Mouse (Mus musculus) neural tube, embryonic 14.5 days (tissue): ENCODE results near the gene Nav1. TPM values are rescaled to one million over a fixed set of nuclear protein-coding genes. Genes with fewer than 3 reads are reported as not detected.

Experiments
- ATAC-seq: fragments of 200-750 bp; cut with Nextera tagmentation; 2 replicates; pipeline ENCODE4 v1.8.0; 2017; ENCODE audit warnings: low read depth, mild to moderate bottlenecking, moderate TSS enrichment, moderate library complexity
- H3K27ac ChIP-seq: fragments of 300-500 bp; sonication (generic); 2 replicates; pipeline ENCODE4 v1.5.1; 2014; ENCODE audit warnings: low read depth, mild to moderate bottlenecking, control low read depth, low read length, moderate library complexity, mixed read lengths
- H3K27me3 ChIP-seq: fragments of 300-500 bp; sonication (generic); 2 replicates; pipeline ENCODE4 v1.6.1; 2014; ENCODE audit warnings: low read length; ENCODE audit not compliant: control insufficient read depth, insufficient read depth
- H3K36me3 ChIP-seq: fragments of 300-500 bp; sonication (generic); 2 replicates; pipeline ENCODE4 v1.6.1; 2014; ENCODE audit warnings: low read length, mixed read lengths; ENCODE audit not compliant: control insufficient read depth, insufficient read depth
- H3K4me1 ChIP-seq: fragments of 300-500 bp; sonication (generic); 2 replicates; pipeline ENCODE4 v1.6.1; 2014; ENCODE audit warnings: low read length; ENCODE audit not compliant: control insufficient read depth, insufficient read depth
- H3K4me2 ChIP-seq: fragments of 300-500 bp; sonication (generic); 2 replicates; pipeline ENCODE4 v1.6.1; 2014; ENCODE audit warnings: mild to moderate bottlenecking, low read depth, low read length, control low read depth
- H3K4me3 ChIP-seq: fragments of 300-500 bp; sonication (generic); 2 replicates; pipeline ENCODE4 v1.5.1; 2014; ENCODE audit warnings: low read depth, low read length, control low read depth, mixed read lengths
- H3K9ac ChIP-seq: fragments of 300-500 bp; sonication (generic); replicated peaks from 2 replicates; pipeline ENCODE4 v1.6.1; 2014; ENCODE audit warnings: low read depth, mild to moderate bottlenecking, control low read depth, low read length, mixed read lengths
- H3K9me3 ChIP-seq: fragments of 300-500 bp; sonication (generic); 2 replicates; pipeline ENCODE4 v1.6.1; 2016; ENCODE audit warnings: low read length; ENCODE audit not compliant: control insufficient read depth
- WGBS: fragments of 180-500 bp; shearing (Covaris S2); extraction: QIAGEN DNeasy Blood & Tissue Kit; methylation state at CpG from one replicate; pipeline ENCODE4 v1.1.7; 2014; 5-methylcytosine and 5-hydroxymethylcytosine counted together
- polyA plus RNA-seq: library from polyadenylated mRNA; unstranded; fragments of >200 nt; fragmentation: Nextera tagmentation; extraction: Ambion mirVana; gene quantifications from 2 replicates; pipeline ENCODE4 v1.2.1, GENCODE M21; 2014

The Nav1 gene
- polyA plus RNA-seq, 1 experiment from 2014 or later, result 64.9 TPM

- H3K9me3 ChIP-seq, result no peaks in the 10 kb centered on the region
- H3K27me3 ChIP-seq, result no peaks in the 10 kb centered on the region
- WGBS, result 88% methylated on average over 7 of the region's 7 CpGs
- H3K4me2 ChIP-seq, result no peak overlapping the region
- no peak overlapping the region for H3K27ac ChIP-seq
- peaks cover 6% of the 10 kb centered on the region; the same call in 1 of the 2 replicates for H3K4me1 ChIP-seq
- ATAC-seq, result no peak
- H3K36me3 ChIP-seq, result peaks cover 11% of the 10 kb centered on the region
- H3K4me3 ChIP-seq, result no peak overlapping the region
- no peak overlapping the region for H3K9ac ChIP-seq
These were observed 70.3 kb downstream of the Nav1 start for GRCm38 (mm10) chr1:135536822-135537221.

- no peak overlapping the region for H3K9ac ChIP-seq
- H3K9me3 ChIP-seq, result no peaks in the 10 kb centered on the region
- H3K4me2 ChIP-seq, result no peak overlapping the region
- 72% methylated on average over 2 of the region's 2 CpGs for WGBS
- ATAC-seq, result no peak
- H3K4me1 ChIP-seq, result peaks cover 6% of the 10 kb centered on the region; the same call in 1 of the 2 replicates
- no peak overlapping the region for H3K27ac ChIP-seq
- H3K4me3 ChIP-seq, result no peak overlapping the region
- H3K36me3 ChIP-seq, result peaks cover 11% of the 10 kb centered on the region
- no peaks in the 10 kb centered on the region for H3K27me3 ChIP-seq
These were observed 70.8 kb downstream of the Nav1 start for GRCm38 (mm10) chr1:135536326-135536725.

DNA sequence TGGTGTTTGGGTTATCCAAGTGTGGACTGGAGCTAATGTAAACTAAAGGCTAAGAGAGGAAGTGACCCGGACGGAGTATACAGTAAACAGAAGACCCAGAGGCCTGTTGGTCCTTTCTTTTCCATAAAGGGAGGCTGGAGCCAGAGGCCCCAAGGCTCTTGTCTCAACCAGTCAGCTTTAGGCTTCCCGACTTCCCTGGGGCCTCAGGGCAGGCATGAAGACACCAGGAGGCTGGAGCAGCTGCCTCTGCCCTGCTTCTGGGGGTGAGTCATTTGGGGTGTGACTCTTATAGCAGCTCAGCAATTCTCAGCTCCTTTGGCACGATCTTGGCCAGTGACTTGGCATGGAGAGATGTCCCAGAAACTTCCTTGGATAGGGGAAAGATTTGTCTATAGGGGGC lies 71.8 kb downstream of the Nav1 start:
- H3K4me3 ChIP-seq, result no peak overlapping the region
- ATAC-seq, result no peak
- no peaks in the 10 kb centered on the region for H3K27me3 ChIP-seq
- no peak overlapping the region for H3K4me2 ChIP-seq
- peaks cover 6% of the 10 kb centered on the region; the same call in 1 of the 2 replicates for H3K4me1 ChIP-seq
- peaks cover 11% of the 10 kb centered on the region for H3K36me3 ChIP-seq
- no peak overlapping the region for H3K9ac ChIP-seq
- 44% methylated on average over 4 of the region's 4 CpGs for WGBS
- H3K27ac ChIP-seq, result no peak overlapping the region
- H3K9me3 ChIP-seq, result no peaks in the 10 kb centered on the region

GRCm38 (mm10) chr1:135534782-135535181 lies 72.3 kb downstream of the Nav1 start:
- ATAC-seq, result no peak
- H3K9ac ChIP-seq, result no peak overlapping the region
- peaks cover 11% of the 10 kb centered on the region for H3K36me3 ChIP-seq
- H3K4me1 ChIP-seq, result peaks cover 4% of the 10 kb centered on the region; the same call in 1 of the 2 replicates
- H3K27me3 ChIP-seq, result no peaks in the 10 kb centered on the region
- WGBS, result 56% methylated on average over 4 of the region's 4 CpGs
- no peak overlapping the region for H3K4me2 ChIP-seq
- no peak overlapping the region for H3K27ac ChIP-seq
- no peaks in the 10 kb centered on the region for H3K9me3 ChIP-seq
- H3K4me3 ChIP-seq, result no peak overlapping the region

GRCm38 (mm10) chr1:135534070-135534469 lies 73.0 kb downstream of the Nav1 start:
- no peak overlapping the region for H3K4me2 ChIP-seq
- peaks cover 4% of the 10 kb centered on the region; the same call in 1 of the 2 replicates for H3K4me1 ChIP-seq
- H3K4me3 ChIP-seq, result no peak overlapping the region
- H3K36me3 ChIP-seq, result peaks cover 11% of the 10 kb centered on the region
- no peak overlapping the region for H3K27ac ChIP-seq
- no peak for ATAC-seq
- H3K9ac ChIP-seq, result no peak overlapping the region
- H3K27me3 ChIP-seq, result no peaks in the 10 kb centered on the region
- H3K9me3 ChIP-seq, result no peaks in the 10 kb centered on the region
- 93% methylated on average over 4 of the region's 4 CpGs for WGBS

DNA sequence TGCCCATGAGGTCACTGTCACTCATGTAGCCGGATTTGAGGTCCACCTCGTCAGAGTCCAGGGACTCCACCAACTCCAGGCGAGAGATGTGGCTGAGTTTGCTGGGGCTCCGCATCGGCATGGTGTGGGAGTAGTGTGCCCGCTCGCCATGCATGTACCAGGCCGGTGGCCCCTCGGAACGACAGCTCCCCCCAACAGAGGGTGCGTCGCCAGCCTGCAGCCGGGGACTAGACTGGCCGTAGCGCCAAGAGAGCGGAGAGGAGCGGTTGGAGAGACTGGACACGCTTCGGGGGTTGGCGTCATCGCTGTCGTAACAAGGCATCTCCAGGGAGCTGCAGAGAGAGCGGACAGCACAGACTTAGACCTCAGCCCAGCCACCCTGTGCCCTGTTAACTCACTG lies 74.7 kb downstream of the Nav1 start:
- no peak overlapping the region for H3K4me2 ChIP-seq
- ATAC-seq, result no peak
- no peaks in the 10 kb centered on the region for H3K9me3 ChIP-seq
- no peak overlapping the region for H3K27ac ChIP-seq
- H3K27me3 ChIP-seq, result no peaks in the 10 kb centered on the region
- H3K36me3 ChIP-seq, result peaks cover 11% of the 10 kb centered on the region
- no peak overlapping the region for H3K9ac ChIP-seq
- 88% methylated on average over 23 of the region's 23 CpGs for WGBS
- no peak overlapping the region for H3K4me3 ChIP-seq
- peaks cover 4% of the 10 kb centered on the region; the same call in 1 of the 2 replicates for H3K4me1 ChIP-seq

GRCm38 (mm10) chr1:135531981-135532380 lies 75.1 kb downstream of the Nav1 start:
- Histone ChIP-seq H3K4me3 (no peak overlapping the region), H3K36me3 (peaks cover 11% of the 10 kb centered on the region), H3K9ac (no peak overlapping the region), H3K27ac (no peak overlapping the region), H3K4me1 (peaks cover 4% of the 10 kb centered on the region; the same call in 1 of the 2 replicates), H3K9me3 (no peaks in the 10 kb centered on the region), H3K27me3 (no peaks in the 10 kb centered on the region), H3K4me2 (no peak overlapping the region)
- 93% methylated on average over 6 of the region's 6 CpGs for WGBS
- ATAC-seq, result no peak

DNA sequence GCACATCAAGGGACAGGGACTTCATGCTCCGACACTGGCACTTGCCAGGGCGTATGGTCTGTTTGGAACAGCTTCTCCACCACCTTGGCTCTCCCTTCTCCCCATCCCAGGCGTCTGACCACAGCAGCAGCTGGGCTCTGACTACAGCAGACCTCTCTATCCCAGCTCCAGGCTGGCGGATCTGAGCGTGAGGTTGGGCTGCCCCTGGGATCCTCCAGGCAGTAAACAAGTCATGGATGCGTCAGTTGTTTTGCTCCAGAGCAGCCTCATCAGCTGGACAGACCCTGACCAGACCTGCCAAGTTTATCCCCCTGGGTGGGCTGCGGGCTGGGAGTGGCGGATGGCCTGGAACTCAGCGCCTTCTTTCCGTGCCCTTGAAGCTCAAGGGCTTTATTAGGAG lies 76.0 kb downstream of the Nav1 start:
- WGBS, result 61% methylated on average over 10 of the region's 10 CpGs
- Histone ChIP-seq H3K36me3 (peaks cover 11% of the 10 kb centered on the region), H3K4me3 (no peak overlapping the region), H3K9me3 (no peaks in the 10 kb centered on the region), H3K4me2 (no peak overlapping the region), H3K9ac (no peak overlapping the region), H3K4me1 (peaks cover 4% of the 10 kb centered on the region; the same call in 1 of the 2 replicates), H3K27ac (no peak overlapping the region), H3K27me3 (no peaks in the 10 kb centered on the region)
- ATAC-seq, result no peak

GRCm38 (mm10) chr1:135524518-135524860 lies 82.6 kb downstream of the Nav1 start:
- 87% methylated on average over 4 of the region's 4 CpGs for WGBS
- H3K36me3 ChIP-seq, result no peaks in the 10 kb centered on the region
- no peaks in the 10 kb centered on the region for H3K9me3 ChIP-seq
- ATAC-seq, result no peak
- H3K4me2 ChIP-seq, result no peak overlapping the region
- H3K4me3 ChIP-seq, result no peak overlapping the region
- no peak overlapping the region for H3K27ac ChIP-seq
- no peaks in the 10 kb centered on the region for H3K4me1 ChIP-seq
- no peaks in the 10 kb centered on the region for H3K27me3 ChIP-seq
- H3K9ac ChIP-seq, result no peak overlapping the region
